Mouse (Mus musculus): ENCODE data around the gene Gng2. TPM values are rescaled to one million over a fixed set of nuclear protein-coding genes. Genes with fewer than 3 reads are reported as not detected.

Gene Gng2
- polyA plus RNA-seq, 1 experiment from 2014 or later = 451 TPM

DNA sequence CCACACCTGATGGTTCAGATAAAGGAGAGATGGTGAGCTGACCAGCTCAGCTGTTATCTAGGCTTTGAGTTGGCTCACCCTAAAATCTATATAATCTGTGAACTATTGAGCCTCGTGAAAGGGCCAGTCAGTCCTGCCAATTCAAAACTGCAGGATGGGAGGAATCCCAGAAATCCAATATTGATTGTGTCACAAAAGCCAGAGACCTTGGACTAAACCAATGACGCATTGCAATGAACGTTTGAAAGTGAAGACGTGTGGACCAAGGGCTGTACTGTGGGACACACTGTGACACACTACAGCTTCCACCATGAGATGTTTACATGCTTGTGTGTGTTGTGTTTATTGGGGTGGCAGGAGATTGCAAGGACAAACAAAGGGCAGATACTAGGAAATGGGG, 18.5 kb upstream of the Gng2 start:
- Histone ChIP-seq H3K36me3 (ENCODE audit: control insufficient read depth, insufficient read depth, low read length) (no peaks in the 10 kb centered on the region), H3K4me3 (ENCODE audit: low read depth, low read length) (no peak overlapping the region), H3K9me3 (ENCODE audit: control insufficient read depth, low read length) (no peaks in the 10 kb centered on the region), H3K27ac (ENCODE audit: low read depth, low read length) (no peak overlapping the region), H3K27me3 (ENCODE audit: control insufficient read depth, insufficient read depth, low read length) (no peaks in the 10 kb centered on the region), H3K9ac (replicated peaks; ENCODE audit: low read depth, low read length) (no peak overlapping the region), H3K4me2 (ENCODE audit: low read depth, low read length) (no peak overlapping the region), H3K4me1 (ENCODE audit: control insufficient read depth, insufficient read depth, low read length) (no peaks in the 10 kb centered on the region)
- 93% methylated on average over 4 of the region's 4 CpGs for WGBS
- ATAC-seq (ENCODE audit: low read depth) = no peak

DNA sequence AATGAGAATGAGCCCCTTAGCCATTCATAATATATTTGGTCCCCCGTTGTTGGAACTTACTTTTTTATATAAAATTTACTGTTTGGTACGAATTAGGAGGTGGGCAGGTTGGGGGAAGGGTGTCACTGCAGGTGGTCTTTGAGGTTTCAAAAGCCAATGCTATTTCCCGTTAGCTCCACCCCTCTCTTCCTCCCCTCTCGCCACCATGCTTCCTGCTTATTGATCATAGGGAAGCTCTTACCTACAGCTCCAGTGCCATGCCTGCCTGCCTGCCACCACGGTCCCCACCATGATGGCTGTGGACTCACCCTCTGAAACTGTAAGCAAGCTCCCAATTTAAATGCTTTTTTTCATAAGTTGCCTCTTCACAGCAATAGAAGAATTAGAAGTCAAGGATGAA, 16.6 kb upstream of the Gng2 start:
- no peak overlapping the region for H3K4me3 ChIP-seq (ENCODE audit: low read depth, low read length)
- H3K27me3 ChIP-seq (ENCODE audit: control insufficient read depth, insufficient read depth, low read length) = no peaks in the 10 kb centered on the region
- no peak overlapping the region for H3K9ac ChIP-seq (replicated peaks; ENCODE audit: low read depth, low read length)
- no peaks in the 10 kb centered on the region for H3K4me1 ChIP-seq (ENCODE audit: control insufficient read depth, insufficient read depth, low read length)
- H3K27ac ChIP-seq (ENCODE audit: low read depth, low read length) = no peak overlapping the region
- no peaks in the 10 kb centered on the region for H3K9me3 ChIP-seq (ENCODE audit: control insufficient read depth, low read length)
- no peak overlapping the region for H3K4me2 ChIP-seq (ENCODE audit: low read depth, low read length)
- H3K36me3 ChIP-seq (ENCODE audit: control insufficient read depth, insufficient read depth, low read length) = no peaks in the 10 kb centered on the region
- WGBS = 59% methylated on average over 5 of the region's 5 CpGs
- no peak for ATAC-seq (ENCODE audit: low read depth)

GRCm38 (mm10) chr14:19993570-19993883, 16.1 kb upstream of the Gng2 start:
- Histone ChIP-seq H3K27me3 (ENCODE audit: control insufficient read depth, insufficient read depth, low read length) (no peaks in the 10 kb centered on the region), H3K4me3 (ENCODE audit: low read depth, low read length) (no peak overlapping the region), H3K36me3 (ENCODE audit: control insufficient read depth, insufficient read depth, low read length) (no peaks in the 10 kb centered on the region), H3K27ac (ENCODE audit: low read depth, low read length) (no peak overlapping the region), H3K9ac (replicated peaks; ENCODE audit: low read depth, low read length) (no peak overlapping the region), H3K4me1 (ENCODE audit: control insufficient read depth, insufficient read depth, low read length) (no peaks in the 10 kb centered on the region), H3K9me3 (ENCODE audit: control insufficient read depth, low read length) (no peaks in the 10 kb centered on the region), H3K4me2 (ENCODE audit: low read depth, low read length) (no peak overlapping the region)
- no peak for ATAC-seq (ENCODE audit: low read depth)
- 93% methylated on average over 3 of the region's 3 CpGs for WGBS

DNA sequence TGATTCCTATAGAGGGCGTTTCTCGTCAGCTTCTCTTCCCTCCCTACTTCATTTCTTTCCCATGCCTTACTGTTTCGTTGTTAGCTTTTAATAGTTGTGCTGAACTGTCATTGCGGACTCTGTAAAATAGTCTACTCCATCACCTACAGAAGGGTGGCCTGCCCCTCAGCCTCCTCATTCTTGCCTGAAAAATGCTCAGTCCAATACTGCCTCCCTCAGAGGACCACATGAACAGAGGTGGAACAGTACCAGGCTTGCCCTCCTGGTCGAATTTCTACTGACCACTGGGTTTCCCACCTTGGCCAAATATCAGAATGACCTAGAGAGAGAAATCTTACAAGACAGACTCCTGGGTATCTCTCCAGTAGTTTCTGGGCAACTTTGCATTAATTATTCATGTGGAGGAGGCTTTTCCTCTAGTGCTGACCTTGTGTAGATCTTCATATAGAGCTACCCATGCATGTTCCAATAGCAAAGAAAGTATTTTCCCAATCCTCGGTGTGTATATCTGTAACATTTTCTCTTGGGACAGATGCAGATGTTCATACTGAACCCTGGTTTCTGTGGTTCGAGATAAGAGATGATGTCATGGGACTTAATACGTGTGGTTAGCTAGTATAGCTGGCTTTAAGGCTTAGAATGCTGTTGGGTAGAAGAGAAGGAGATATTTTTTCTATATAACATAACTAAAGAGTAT, 15.6 kb upstream of the Gng2 start:
- H3K4me3 ChIP-seq (ENCODE audit: low read depth, low read length) = no peak overlapping the region
- H3K9me3 ChIP-seq (ENCODE audit: control insufficient read depth, low read length) = no peaks in the 10 kb centered on the region
- 91% methylated on average over 8 of the region's 8 CpGs for WGBS
- H3K27me3 ChIP-seq (ENCODE audit: control insufficient read depth, insufficient read depth, low read length) = no peaks in the 10 kb centered on the region
- no peak overlapping the region for H3K9ac ChIP-seq (replicated peaks; ENCODE audit: low read depth, low read length)
- H3K4me2 ChIP-seq (ENCODE audit: low read depth, low read length) = no peak overlapping the region
- no peaks in the 10 kb centered on the region for H3K4me1 ChIP-seq (ENCODE audit: control insufficient read depth, insufficient read depth, low read length)
- ATAC-seq (ENCODE audit: low read depth) = no peak
- no peaks in the 10 kb centered on the region for H3K36me3 ChIP-seq (ENCODE audit: control insufficient read depth, insufficient read depth, low read length)
- no peak overlapping the region for H3K27ac ChIP-seq (ENCODE audit: low read depth, low read length)

DNA sequence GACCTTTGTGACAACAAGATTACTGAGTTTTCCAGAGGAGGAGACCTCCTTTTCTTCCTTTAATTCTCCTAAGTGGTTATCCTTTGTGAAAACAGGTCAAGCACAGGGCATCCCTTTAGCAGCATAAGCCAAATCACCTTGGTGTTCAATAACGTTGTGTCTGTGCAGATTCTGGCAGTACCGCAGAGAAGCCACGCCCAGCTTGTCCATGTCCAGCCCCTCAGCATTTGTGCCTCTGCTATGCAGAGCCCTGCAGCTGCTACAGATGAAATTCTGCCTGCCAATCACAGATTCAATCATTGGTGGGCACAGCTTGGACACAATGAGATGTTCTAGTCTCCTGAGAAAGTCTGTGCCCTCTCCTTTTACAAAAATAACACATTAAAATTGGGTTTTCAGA, 14.4 kb upstream of the Gng2 start:
- H3K36me3 ChIP-seq (ENCODE audit: control insufficient read depth, insufficient read depth, low read length) = no peaks in the 10 kb centered on the region
- no peak overlapping the region for H3K4me3 ChIP-seq (ENCODE audit: low read depth, low read length)
- no peak overlapping the region for H3K27ac ChIP-seq (ENCODE audit: low read depth, low read length)
- peaks cover 5% of the 10 kb centered on the region; the same call in 1 of the 2 replicates for H3K4me1 ChIP-seq (ENCODE audit: control insufficient read depth, insufficient read depth, low read length)
- H3K9me3 ChIP-seq (ENCODE audit: control insufficient read depth, low read length) = no peaks in the 10 kb centered on the region
- WGBS = 15% methylated on average over 3 of the region's 3 CpGs
- no peak overlapping the region for H3K9ac ChIP-seq (replicated peaks; ENCODE audit: low read depth, low read length)
- no peaks in the 10 kb centered on the region for H3K27me3 ChIP-seq (ENCODE audit: control insufficient read depth, insufficient read depth, low read length)
- H3K4me2 ChIP-seq (ENCODE audit: low read depth, low read length) = no peak overlapping the region
- no peak for ATAC-seq (ENCODE audit: low read depth)

DNA sequence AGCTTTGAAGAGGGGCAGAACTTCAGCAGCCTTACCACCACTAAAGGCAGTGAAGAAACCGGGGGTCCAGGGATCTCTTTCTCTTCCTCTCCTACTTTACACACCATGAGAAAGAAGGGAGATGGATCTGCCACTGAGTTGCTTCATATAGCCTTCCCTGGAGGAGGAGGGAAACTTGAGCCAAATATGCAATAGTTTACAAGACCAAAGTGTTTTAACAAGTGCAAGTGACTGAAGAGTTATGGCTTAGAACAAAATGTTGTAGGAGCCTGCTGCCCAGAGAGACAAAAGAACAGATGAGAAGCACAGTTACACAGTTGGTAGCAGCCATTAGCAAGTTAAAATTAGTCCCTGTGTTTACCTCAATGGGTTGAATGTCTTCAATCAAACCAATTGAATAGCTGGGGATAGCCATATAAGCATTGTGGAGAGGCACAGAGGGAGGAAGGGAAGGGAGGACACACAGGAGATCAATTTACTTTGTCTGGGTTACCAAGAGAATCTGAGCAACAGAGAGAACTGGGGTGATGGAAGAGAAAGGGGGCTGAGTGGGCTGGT, 13.1 kb upstream of the Gng2 start:
- no peaks in the 10 kb centered on the region for H3K9me3 ChIP-seq (ENCODE audit: control insufficient read depth, low read length)
- H3K27me3 ChIP-seq (ENCODE audit: control insufficient read depth, insufficient read depth, low read length) = no peaks in the 10 kb centered on the region
- H3K36me3 ChIP-seq (ENCODE audit: control insufficient read depth, insufficient read depth, low read length) = no peaks in the 10 kb centered on the region
- no peak overlapping the region for H3K4me3 ChIP-seq (ENCODE audit: low read depth, low read length)
- H3K9ac ChIP-seq (replicated peaks; ENCODE audit: low read depth, low read length) = no peak overlapping the region
- H3K27ac ChIP-seq (ENCODE audit: low read depth, low read length) = no peak overlapping the region
- ATAC-seq (ENCODE audit: low read depth) = no peak
- H3K4me2 ChIP-seq (ENCODE audit: low read depth, low read length) = no peak overlapping the region
- H3K4me1 ChIP-seq (ENCODE audit: control insufficient read depth, insufficient read depth, low read length) = peaks cover 18% of the 10 kb centered on the region
- 23% methylated on average over 1 of the region's 1 CpGs for WGBS

DNA sequence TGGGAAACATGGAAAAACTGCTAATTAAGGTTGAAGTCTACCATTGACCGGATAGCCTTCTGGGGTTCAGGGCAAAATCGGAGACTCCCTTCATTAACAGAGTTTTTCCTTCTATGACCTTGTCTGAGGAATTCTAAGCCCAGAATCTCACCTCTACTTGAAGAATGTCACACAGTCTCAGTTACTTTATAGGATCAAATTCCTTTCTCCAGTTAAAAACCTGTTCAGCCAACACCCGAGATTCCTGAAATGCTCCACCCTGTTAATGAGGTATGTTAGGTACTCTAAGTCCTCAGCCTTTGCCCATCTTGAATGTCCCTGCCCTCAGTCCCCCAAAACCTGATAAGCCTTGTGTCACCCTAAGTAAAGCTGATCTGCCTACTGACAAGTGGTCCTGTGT, 11.0 kb upstream of the Gng2 start:
- Histone ChIP-seq H3K4me1 (ENCODE audit: control insufficient read depth, insufficient read depth, low read length) (peaks cover 29% of the 10 kb centered on the region), H3K27me3 (ENCODE audit: control insufficient read depth, insufficient read depth, low read length) (no peaks in the 10 kb centered on the region), H3K4me2 (ENCODE audit: low read depth, low read length) (no peak overlapping the region), H3K4me3 (ENCODE audit: low read depth, low read length) (no peak overlapping the region), H3K27ac (ENCODE audit: low read depth, low read length) (no peak overlapping the region), H3K36me3 (ENCODE audit: control insufficient read depth, insufficient read depth, low read length) (no peaks in the 10 kb centered on the region), H3K9ac (replicated peaks; ENCODE audit: low read depth, low read length) (no peak overlapping the region), H3K9me3 (ENCODE audit: control insufficient read depth, low read length) (no peaks in the 10 kb centered on the region)
- ATAC-seq (ENCODE audit: low read depth) = no peak
- WGBS = 96% methylated on average over 3 of the region's 3 CpGs

DNA sequence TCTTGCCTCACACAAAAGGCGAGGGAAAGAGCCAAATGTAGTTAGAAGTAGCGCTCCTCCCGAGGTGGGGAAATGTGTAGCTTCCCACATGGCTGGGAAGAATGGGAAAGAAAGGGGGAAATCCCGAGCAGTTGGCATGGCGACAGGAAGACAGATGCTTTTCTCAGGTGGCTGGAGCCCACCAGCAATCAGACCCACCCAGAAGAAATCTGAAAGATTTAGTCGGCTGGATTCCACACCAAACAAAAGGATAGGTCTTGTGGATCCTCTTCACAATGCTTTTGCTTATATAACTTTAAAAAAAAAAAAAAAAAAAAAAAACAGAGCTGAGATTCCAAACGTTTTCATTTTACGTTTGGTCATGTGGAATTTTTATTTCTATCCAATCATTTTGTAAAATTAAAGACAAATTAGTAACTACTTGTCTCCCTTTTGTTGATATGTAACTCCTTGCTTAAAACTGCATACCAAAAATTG, 10.0 kb upstream of the Gng2 start:
- H3K36me3 ChIP-seq (ENCODE audit: control insufficient read depth, insufficient read depth, low read length) = no peaks in the 10 kb centered on the region
- H3K9me3 ChIP-seq (ENCODE audit: control insufficient read depth, low read length) = no peaks in the 10 kb centered on the region
- H3K9ac ChIP-seq (replicated peaks; ENCODE audit: low read depth, low read length) = peak overlapping the region; percentile 44
- peak overlapping the region; percentile 99 for H3K27ac ChIP-seq (ENCODE audit: low read depth, low read length)
- peak overlapping the region; percentile 26 for H3K4me3 ChIP-seq (ENCODE audit: low read depth, low read length)
- no peaks in the 10 kb centered on the region for H3K27me3 ChIP-seq (ENCODE audit: control insufficient read depth, insufficient read depth, low read length)
- WGBS = 3% methylated on average over 8 of the region's 8 CpGs
- peaks cover 29% of the 10 kb centered on the region for H3K4me1 ChIP-seq (ENCODE audit: control insufficient read depth, insufficient read depth, low read length)
- peak; percentile 57 for ATAC-seq (ENCODE audit: low read depth)
- H3K4me2 ChIP-seq (ENCODE audit: low read depth, low read length) = peak overlapping the region; percentile 63

GRCm38 (mm10) chr14:19986614-19987357, 9.4 kb upstream of the Gng2 start:
- whole genome bisulfite sequencing = 0% methylated on average over 13 of the region's 13 CpGs
- peak overlapping the region; percentile 99 for H3K27ac ChIP-seq (ENCODE audit: low read depth, low read length)
- H3K4me1 ChIP-seq (ENCODE audit: control insufficient read depth, insufficient read depth, low read length) = peaks cover 29% of the 10 kb centered on the region
- no peaks in the 10 kb centered on the region for H3K9me3 ChIP-seq (ENCODE audit: control insufficient read depth, low read length)
- H3K9ac ChIP-seq (replicated peaks; ENCODE audit: low read depth, low read length) = peak overlapping the region; percentile 44
- no peaks in the 10 kb centered on the region for H3K36me3 ChIP-seq (ENCODE audit: control insufficient read depth, insufficient read depth, low read length)
- ATAC-seq (ENCODE audit: low read depth) = peak; percentile 91
- no peaks in the 10 kb centered on the region for H3K27me3 ChIP-seq (ENCODE audit: control insufficient read depth, insufficient read depth, low read length)
- H3K4me2 ChIP-seq (ENCODE audit: low read depth, low read length) = peak overlapping the region; percentile 63
- peak overlapping the region; percentile 26 for H3K4me3 ChIP-seq (ENCODE audit: low read depth, low read length)

Measured in neural tube, embryonic 14.5 days (tissue).